Mouse (Mus musculus): ENCODE results near the gene Bcar1.

Bcar1 gene

DNA sequence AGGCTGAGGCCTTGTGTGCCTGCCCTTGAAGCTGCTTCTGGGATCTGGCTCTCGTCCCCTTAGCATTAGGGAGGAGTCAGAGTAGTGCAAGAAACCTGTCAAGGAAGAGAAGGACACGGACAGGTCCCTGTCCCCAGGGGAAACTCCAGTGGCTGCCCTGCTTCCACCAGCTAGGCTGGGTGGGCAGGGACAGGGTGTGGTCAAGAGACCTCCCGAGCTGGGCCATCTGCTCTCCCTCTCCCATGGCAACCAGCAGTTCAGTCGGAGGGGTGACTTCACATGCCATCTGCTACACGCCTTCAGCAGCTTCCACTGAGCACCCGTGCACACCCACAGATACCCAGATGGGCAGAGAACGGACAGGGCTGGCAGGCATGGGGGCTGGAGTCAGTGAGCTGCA lies 7.3 kb downstream of the Bcar1 start:
- peak; percentile 43 for DNase-seq (ENCODE audit: low spot score)

DNA sequence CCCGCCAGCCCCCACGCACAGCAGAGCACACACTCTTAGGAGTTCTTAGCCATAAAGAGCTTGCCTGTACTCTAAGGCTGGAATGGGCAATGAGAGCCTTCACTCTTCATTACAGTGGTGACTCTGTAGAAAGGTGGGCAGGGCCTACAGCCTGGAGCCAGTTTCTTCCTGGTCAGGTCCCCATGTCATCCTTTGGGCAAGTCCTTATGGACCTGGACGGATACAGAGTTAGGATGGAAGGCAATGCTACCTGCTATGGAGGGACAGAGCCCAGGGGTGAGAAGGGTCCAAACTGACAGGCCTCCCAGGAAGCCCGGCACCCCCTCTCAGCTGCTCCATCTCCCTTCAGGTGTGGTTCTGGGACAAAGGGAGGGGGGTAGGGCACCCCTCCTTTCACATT lies 7.8 kb downstream of the Bcar1 start:
- DNase-seq (ENCODE audit: low spot score), result no peak

DNA sequence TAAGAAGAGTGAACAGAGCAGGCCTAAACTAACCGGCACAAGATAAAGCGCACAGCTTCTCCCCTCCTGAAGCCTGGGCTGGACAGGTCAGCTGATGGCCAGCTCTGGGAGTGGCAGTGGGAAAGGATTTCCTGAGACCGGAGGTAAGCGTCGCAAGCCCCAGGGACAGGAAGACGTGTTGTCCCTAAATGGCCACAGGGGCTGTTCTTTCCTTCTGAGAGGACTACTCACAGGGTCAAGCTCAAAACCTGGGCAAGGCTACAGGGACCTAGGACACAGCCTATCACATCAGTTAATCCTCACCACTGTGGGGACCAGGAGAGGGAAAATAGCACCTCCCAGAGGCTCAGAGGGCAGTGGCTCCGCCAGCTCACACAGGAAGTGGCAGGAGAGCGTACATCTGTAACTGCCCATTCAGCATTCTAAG lies 8.3 kb downstream of the Bcar1 start:
- peak; percentile 41 for DNase-seq (ENCODE audit: low spot score)

DNA sequence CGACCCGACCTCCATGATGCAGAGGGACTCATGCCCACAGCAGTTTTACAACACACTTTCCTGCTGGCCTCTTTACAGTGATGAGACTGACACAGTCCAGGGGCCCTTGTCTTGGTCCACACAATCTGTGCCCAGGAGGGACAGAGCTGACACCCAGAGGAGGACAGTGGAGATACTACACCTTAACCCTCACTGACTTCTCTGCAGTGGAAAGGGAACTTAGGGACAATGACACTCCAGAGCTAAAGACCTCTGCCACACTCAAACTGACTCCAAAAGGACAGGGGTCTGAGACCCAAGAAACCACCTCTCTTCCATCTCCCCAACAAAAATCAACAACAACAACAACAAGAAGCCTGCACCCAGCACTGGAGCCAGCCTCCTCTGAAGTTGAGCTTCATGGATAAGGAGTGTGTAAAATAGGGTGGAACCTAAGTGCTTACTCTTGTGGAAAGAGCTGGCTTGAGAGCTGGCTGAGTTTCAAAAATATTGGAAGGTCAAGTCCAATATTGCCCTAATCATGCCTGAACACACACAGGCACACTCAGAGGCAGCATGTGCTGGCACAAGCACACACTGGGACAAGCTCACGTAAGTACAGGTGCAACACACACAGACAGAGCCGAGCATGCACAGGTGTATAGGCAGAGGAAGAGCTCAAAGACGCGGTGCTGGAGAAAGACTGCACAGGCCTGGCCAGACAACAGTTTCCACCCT lies 9.2 kb downstream of the Bcar1 start:
- peak; percentile 36 for DNase-seq (ENCODE audit: low spot score)

DNA sequence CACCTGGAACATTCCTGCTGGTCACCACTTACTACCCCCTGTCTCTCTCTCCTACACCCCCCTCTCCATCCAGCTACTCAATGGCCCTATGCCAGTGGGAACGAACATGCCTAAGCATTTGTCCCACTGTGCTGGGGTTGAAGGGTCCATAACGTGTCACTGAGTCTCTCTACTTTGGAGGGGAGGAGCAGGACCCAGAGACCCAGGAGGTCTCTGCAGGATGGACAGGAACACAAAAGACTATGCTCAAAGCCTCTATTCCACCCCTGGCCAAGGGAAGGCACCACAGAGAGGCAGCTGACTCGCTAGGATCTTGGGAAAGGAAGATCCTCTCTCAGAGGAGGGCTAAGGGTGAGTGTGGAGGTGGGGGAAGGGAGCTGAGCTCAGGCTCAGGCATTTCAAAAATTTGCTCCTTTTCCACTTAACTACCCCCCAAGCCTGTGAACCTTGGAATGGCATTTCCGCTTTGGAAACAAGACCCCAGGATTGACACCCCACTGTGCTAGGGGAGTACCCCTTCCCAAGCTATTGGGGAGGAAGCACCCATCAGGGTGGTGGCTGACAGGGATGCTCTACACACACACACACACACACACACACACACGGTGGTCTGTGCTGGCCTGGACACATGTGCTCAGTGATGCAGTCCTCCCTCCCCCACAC lies 9.9 kb downstream of the Bcar1 start:
- no peak for DNase-seq (ENCODE audit: low spot score)

DNA sequence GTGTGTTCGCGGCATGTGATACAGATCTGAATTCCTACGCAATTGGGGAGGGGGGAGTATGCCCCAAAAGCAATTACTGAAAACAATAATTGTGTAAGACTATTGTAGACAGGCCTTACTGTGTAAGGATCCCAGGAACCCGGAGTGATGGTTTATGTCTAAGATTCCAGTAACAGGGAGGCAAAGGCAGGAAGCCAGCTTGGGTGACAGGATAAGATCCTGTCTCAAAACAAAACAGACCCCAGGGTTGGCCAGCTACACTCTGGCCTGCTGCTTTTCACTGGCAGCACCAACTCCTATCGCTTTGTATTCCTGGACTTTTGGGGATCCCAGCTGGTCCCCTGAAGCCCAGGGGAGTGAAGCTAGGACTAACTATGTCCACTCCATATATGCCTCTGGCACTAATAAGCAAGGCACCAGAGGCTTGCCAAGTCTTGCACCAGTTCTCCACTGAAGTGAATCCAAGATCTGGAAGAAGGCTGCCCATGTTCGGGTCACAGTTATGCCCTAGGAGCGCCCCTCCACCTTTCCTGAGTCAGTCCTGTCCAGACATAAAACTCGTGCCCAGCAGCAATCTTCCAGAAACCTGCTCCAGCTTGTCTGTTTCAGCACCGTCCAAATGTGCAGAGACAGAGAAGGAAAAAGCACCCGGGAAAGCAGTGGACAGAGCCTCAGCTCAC lies 11.1 kb downstream of the Bcar1 start:
- DNase-seq (ENCODE audit: low spot score), result no peak

DNA sequence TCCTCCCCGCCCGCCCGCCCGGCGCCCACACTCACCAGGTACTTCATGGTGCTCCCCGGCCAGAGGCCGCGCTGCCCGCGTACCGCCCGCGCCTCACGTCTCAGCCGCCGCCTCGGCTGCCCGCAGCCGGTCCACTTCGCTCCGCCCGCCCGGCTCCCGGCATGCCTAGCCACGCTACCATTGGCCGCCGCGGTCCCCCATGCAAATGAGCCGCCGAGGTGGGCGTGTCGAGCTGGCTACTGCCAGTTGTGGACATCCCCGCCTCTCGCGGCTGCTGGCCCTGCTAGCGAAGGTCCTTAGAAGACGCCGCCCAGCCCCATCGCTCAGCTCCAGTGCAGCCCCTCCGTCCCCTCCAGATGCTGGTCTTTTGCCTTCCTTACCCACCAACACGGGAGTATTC lies 11.6 kb downstream of the Bcar1 start:
- peak; percentile 99 for DNase-seq (ENCODE audit: low spot score)

DNA sequence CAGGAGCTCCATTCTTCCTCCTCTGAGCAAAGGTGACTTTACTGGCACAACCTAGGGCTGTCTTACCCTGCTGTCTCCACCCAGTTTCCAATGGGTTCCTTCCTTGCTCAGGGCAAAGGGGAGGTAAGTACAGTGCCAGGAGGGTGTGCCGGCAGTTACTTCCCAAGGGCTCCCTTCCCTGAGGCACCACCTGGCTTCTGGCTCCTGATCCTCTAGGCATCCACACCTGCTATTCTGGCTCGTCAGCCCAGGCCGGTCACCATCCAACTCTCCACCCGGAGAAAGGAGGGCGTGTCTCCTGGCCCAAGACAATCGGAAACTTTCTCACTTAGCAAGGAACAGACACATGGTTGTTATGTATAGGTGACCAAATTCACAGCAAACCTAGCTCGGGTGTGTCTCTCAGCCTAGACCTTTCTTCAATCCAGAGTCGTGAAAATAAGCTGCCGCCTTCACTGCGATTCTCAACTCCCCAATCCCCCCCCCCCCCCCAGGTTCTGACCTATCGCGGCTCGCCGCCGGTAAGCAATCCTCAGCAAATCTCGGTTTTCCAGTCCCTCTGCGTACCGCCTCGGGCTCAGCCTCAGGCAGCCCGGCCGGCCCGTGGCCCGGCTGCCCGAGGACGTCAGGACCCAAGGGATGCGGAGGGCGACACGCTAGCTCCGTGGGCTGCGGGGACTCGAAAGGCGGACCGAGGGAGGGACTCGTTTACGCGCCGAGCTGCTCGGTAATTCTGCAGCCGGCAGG lies 12.2 kb downstream of the Bcar1 start:
- DNase-seq (ENCODE audit: low spot score), result peak; percentile 55

DNA sequence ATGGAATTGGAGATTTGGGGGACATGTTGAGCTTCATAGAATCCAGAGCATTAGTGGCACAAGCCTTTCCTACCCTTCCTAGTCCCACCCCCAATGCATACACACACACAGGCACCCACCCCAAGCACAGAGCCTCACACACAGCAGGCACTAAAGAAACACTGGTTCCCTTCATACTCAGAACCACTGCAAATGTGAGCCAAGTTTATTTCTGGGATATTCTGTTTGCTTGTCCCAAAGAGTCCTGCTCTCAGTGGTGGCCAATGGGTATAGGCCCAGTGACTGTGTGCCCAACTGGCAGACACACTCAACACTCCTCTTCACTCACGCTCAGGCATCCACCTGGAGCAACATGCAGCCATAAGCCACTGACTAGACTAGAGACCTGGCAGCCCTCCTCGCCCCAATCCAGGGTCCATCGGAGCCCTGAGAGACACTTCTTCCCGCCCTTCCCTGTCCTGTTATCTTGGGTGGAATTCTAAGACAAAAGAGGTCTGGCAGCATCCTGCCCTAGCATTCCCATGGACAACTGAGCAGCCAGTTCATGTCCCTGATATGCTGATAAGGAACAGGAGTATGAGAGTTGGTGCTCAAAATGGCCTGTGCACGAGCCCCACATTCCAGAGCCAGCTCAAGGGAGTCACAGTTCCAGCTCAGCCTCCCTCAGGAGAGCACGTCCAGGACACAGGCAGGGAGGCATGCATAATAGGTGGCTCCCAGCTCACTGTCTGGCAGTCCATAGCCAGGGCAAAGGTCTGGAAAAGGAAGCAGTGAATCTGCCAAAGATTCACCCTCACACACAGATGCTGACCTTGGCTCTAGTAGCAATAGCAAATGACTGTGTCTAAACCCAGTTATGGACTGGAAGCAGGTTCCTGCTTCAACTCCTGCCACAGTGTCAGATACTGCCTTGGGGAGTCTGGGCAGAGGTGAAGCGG lies 14.1 kb downstream of the Bcar1 start:
- no peak for DNase-seq (ENCODE audit: low spot score)

DNA sequence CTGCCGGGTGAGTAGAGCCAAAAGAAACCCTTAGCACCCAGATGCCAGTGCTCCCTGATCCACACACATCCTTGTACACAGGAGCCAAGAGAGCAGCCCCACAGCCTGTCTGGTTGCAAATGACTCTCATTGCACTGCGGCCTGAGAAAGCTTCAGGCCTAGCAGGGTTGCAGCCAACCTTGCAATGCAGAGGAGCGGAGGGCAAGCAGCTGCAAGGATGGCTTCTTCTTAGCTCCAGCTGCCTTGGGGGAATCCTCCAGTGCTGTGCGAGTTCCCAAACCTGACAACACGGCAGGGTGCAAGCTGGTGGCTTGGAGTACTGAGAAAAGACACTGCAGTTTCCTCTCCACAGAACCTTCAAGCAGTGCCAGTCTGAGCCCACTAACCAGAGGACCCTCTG lies 15.1 kb downstream of the Bcar1 start:
- DNase-seq (ENCODE audit: low spot score), result no peak

DNA sequence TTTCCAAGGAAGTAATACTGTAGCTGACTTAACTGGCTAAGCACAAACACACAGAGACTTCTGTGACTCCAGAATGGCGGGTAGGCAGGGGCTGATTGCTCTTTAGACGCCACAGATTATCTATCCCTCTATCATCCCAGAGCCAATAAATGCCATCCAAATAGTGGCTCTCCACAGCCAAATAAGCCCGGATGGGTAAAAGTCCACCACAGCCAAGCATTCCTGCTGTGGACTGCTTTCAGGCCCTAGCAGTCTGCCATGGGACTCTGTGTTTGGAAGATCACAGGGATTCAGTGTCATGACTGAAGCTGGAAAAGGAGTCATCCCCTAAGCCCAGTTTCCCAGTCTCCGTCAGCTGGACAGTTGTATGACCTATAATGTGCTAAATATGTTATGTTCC lies 16.1 kb downstream of the Bcar1 start:
- no peak for DNase-seq (ENCODE audit: low spot score)

DNA sequence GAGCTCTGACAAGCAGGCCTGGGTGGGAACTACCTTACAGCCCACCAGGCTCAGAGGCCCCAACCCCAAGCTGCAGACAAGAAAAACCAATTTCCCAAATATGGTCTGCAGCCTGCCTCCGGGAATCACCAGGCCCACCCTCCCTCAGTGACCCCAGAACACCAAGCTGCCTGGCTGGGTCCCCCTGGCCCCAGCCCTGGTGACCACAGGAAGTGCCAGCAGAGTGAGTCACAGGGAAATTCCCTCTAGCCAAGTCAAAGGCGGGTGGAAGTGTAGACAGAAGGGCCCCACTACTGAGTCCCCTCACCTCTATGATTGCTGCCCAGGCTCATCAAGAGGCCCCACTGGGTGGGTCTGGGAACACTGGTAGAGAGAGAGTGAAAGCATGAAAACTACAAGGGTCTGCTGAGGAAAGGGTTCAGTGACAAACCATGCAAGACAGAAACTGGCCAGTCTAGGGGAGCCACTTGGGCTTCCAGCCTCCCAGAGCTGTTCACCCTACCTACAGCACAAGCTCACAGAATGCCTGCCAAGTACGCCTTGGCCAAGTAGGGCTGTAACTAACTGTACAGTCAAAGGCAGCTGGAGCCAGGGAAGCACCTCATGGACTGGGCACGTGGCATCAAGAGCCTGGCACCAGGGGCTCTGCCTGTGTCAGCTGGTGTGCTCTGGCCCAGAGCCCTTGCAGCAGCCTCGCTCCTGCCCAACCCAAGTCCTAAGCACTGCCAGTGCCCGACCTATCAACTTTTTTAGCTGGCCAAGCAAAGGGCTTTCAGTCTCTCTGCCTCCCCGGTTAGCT lies 17.3 kb downstream of the Bcar1 start:
- peak; percentile 75 for DNase-seq (ENCODE audit: low spot score)

DNA sequence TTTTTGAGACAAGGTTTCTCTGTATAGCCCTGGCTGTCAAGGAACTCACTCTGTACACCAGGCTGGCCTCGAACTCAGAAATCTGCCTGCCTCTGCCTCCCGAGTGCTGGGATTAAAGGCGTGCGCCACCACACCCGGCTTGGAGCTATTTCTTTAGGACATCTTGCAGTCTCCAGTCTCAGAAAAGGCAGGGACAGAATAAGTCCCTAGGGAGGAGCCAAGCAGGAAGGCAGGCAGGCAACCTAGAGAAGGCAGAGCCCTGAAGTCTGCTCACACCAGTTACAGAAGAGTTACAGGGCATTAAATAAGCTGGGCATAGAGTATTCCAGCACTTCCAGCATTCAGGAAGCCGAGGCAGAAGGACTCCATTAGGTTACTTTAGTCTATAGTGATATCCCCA lies 18.3 kb downstream of the Bcar1 start:
- DNase-seq (ENCODE audit: low spot score), result no peak

DNA sequence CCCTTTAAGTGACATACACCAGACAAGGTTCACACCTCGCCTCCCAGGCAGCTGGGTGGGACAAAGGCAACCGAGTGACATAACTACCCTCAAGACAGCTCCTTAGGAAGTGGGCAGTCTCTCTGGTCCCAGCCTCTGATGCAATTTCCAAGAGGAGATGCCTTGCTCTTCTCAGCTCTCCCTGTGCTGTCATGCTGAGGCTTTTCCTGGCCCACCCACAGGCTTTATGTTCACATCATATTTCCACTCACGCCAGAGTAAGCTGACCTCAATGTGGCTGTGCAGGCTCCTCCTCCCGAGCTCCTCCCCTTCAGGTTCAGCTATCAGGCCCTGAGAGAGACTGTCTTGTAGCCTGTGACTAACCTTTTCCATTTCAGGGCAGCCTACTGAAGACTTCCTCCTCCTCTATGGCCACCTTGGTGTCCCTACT lies 23.5 kb downstream of the Bcar1 start:
- no peak for DNase-seq (ENCODE audit: low spot score)

DNA sequence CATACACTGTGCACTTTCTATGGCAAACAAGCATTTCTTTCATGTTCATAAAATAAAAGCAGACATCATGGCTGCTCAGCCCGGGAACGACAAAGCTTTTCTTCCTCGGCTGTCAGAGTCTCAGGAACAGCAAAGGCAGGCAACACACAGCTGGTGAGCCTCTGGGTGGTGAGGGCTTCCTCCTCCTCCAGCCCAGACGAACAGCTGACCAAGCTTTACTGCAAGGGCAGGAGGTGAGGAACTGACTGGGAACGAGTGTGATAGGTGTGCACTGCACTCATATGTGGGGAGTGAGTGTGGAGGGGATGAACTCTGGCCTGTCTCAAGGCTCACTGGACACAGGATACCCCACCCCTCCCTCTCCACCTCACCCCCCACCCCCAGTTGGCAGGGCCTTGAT lies 24.7 kb downstream of the Bcar1 start:
- no peak for DNase-seq (ENCODE audit: low spot score)

DNA sequence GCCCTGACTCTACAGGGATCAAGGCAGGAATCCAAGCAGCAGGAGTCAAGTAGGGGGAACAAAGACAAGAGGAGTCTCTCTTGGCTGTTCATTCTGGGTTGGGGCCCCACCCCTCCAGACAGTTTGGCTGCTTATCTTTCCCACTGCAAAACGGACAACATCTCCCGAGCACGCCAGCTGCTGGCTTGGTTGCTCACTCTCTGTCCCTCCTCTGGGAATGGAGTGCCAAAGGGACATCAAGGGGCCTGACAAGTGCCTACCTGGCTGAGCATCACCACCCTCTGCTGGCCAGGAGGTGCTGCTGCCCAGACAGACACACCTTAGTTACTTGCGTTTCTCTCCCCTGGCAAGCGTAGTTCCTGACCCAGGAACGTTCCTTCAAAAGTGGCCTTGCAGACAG lies 25.7 kb downstream of the Bcar1 start:
- peak; percentile 63 for DNase-seq (ENCODE audit: low spot score)

DNA sequence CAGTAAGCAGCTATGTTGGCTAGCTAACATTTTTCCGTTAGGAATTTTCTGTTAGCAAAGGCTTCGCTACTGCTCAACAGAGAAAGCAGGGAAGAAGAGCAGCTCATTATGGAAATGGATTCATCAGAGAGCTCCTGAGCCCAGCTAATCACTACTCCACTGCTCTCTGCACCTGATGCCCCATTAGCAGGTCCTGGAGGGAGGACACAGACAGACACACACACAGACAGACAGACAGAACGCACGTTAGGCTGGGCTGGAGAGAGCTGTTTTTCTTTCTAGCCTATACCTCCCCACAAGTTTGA lies 26.2 kb downstream of the Bcar1 start:
- no peak for DNase-seq (ENCODE audit: low spot score)

DNA sequence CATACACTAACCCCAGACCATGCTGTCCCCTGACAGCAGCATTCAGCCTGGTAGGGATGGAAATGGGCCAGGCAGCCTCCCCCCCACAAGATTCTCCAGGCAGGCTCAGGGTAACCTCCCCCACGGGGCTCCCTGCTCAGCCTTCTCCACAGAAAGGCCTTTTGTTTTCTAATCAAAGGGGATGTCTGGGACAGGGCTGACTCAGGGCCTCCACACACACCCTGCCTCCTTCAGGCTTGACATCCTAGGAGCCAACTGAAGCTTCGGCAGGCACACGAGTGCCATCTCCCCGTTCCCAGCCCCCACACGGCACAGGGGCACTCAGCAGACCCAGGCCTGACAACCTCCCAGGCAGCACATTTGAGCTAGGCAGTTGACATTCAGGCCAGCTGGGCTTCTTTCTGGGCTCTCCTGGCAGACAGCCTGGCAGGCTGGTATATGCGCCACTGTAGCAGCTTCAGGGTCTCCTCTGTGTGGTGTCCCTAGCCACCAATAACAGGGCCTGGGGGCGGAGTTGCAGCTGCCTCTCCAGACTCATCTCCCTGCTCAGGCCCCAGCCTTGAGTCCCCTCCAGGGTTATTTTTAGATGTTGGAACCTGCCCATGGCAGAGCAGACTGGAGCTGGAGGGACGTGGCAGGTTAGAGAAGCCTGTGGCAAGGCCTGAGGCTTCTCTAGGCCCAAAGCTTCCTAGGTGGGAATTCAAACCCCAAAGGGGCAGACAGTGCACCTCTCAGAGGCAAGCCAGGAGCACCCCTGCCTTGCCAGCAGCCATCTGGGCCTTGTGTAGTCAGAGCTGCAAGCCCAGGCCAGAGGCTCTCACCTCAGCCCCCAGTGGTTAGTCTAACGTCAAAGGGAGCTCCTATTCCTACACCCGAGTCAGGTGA lies 26.8 kb downstream of the Bcar1 start:
- DNase-seq (ENCODE audit: low spot score), result peak; percentile 85

DNA sequence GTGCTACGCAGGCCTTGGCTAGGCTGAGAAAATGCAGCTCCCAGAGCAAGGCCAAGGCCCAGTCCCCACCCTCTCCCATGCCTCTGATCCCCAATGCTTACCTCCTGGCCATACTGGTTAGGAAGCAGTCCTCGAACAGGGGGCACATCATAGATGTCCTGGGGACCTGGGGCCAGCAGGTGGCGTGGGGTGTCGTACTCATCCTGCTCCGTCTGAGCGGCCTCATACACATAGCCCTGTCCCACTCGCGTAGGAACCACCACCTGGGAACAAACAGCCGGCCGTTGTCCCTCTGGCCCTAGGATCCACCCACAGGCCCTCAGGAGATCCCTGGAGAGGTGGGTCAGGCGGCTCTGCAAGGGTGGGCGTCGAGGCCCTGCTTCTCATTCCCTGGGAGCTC lies 28.1 kb downstream of the Bcar1 start:
- peak; percentile 65 for DNase-seq (ENCODE audit: low spot score)

DNA sequence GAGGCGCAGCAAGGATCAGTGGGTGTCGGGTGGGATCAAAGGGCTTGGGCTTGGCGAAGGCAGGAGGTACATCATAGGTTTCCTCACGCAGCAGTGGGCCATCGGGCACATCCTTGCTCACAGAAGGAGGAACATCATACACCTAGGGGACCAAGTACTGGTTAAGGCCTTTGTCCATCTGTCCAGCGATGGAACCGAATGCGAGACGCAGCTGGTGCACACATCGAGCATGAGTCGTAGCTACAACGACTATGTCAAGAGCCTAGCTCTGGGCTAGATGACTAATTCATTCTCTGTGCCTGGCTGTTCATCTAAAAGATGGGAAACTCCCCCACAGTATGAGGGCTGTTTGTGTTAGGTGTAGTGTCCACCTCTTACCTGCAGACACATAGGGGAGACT lies 29.3 kb downstream of the Bcar1 start:
- DNase-seq (ENCODE audit: low spot score), result no peak
